Mouse (Mus musculus) thymus, adult 2 months (tissue): Measurements from ENCODE around the gene Pax2.

Source experiments
- CTCF ChIP-seq: fragments of 200-500 bp; IDR thresholded peaks from 2 replicates; pipeline ENCODE4 v1.5.1; 2012; ENCODE audit warnings: mild to moderate bottlenecking, control low read depth, low read length, moderate library complexity, borderline replicate concordance; ENCODE audit not compliant: control insufficient read depth, poor library complexity, insufficient read depth; ENCODE audit errors: extremely low read depth
- POLR2A ChIP-seq: fragments of 200-500 bp; IDR thresholded peaks from 2 replicates; pipeline ENCODE4 v1.6.1; 2012; ENCODE audit warnings: mild to moderate bottlenecking, low read length, control low read depth, moderate library complexity; ENCODE audit not compliant: control insufficient read depth, poor library complexity, insufficient read depth; ENCODE audit errors: extremely low read depth

DNA sequence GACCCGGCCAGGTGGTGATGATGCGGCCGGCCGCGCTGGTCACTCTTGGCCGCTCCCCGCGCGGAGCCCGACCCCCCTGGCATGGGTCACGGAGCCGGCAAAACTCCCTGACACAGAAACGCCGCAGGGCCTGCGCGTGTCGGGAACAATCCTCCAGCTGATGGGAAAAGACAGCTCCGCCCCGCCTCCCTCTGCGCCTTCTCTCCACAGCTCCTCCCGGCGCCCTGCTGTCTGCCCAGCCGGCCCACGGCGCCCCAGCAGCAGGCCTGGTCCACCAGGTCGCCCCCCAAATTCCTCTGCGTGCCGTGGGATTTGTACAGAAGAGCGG lies 35.7 kb upstream of the Pax2 start:
- no peak for TF ChIP-seq POLR2A
- no peak for TF ChIP-seq CTCF
